Mouse (Mus musculus): ENCODE measurements around the gene Ttc25.
"Not testable (repeated sequence)": the region's sequence is repeated elsewhere in the genome, so short reads cannot be mapped to it uniquely, and the experiment has no call there.

Ttc25 gene

GRCm38 (mm10) chr11:100528375-100529165 lies 16.8 kb upstream of the Ttc25 start:
- no peak for DNase-seq (ENCODE audit: low read depth, low spot score)

- DNase-seq (ENCODE audit: low read depth, low spot score), result no peak
Measured at GRCm38 (mm10) chr11:100533871-100534270, 11.5 kb upstream of the Ttc25 start.

GRCm38 (mm10) chr11:100534411-100534810 lies 11.0 kb upstream of the Ttc25 start:
- not testable (repeated sequence) for DNase-seq (ENCODE audit: low read depth, low spot score)

- DNase-seq (ENCODE audit: low read depth, low spot score), result not testable (repeated sequence)
Measured at GRCm38 (mm10) chr11:100534821-100535220, 10.6 kb upstream of the Ttc25 start.

GRCm38 (mm10) chr11:100535996-100536395 lies 9.4 kb upstream of the Ttc25 start:
- no peak for DNase-seq (ENCODE audit: low read depth, low spot score)

GRCm38 (mm10) chr11:100536466-100536865 lies 8.9 kb upstream of the Ttc25 start:
- no peak for DNase-seq (ENCODE audit: low read depth, low spot score)

GRCm38 (mm10) chr11:100540966-100541365 lies 4.4 kb upstream of the Ttc25 start:
- no peak for DNase-seq (ENCODE audit: low read depth, low spot score)

- no peak for DNase-seq (ENCODE audit: low read depth, low spot score)
Measured at GRCm38 (mm10) chr11:100541577-100541976, 3.8 kb upstream of the Ttc25 start.

- no peak for DNase-seq (ENCODE audit: low read depth, low spot score)
Measured at GRCm38 (mm10) chr11:100545746-100546085, 309 bp downstream of the Ttc25 start.

- DNase-seq (ENCODE audit: low read depth, low spot score), result no peak
Measured at GRCm38 (mm10) chr11:100546955-100547354, 1.5 kb downstream of the Ttc25 start.

GRCm38 (mm10) chr11:100548141-100548540 lies 2.7 kb downstream of the Ttc25 start:
- no peak for DNase-seq (ENCODE audit: low read depth, low spot score)

GRCm38 (mm10) chr11:100549466-100549865 lies 4.1 kb downstream of the Ttc25 start:
- no peak for DNase-seq (ENCODE audit: low read depth, low spot score)

GRCm38 (mm10) chr11:100550101-100550500 lies 4.7 kb downstream of the Ttc25 start:
- DNase-seq (ENCODE audit: low read depth, low spot score), result no peak

- DNase-seq (ENCODE audit: low read depth, low spot score), result no peak
Measured at GRCm38 (mm10) chr11:100552842-100553241, 7.4 kb downstream of the Ttc25 start.

- no peak for DNase-seq (ENCODE audit: low read depth, low spot score)
Measured at GRCm38 (mm10) chr11:100555583-100555982, 10.2 kb downstream of the Ttc25 start.

GRCm38 (mm10) chr11:100557563-100557962 lies 12.2 kb downstream of the Ttc25 start:
- DNase-seq (ENCODE audit: low read depth, low spot score), result no peak

- no peak for DNase-seq (ENCODE audit: low read depth, low spot score)
Measured at GRCm38 (mm10) chr11:100559476-100559875, 14.1 kb downstream of the Ttc25 start.

- DNase-seq (ENCODE audit: low read depth, low spot score), result no peak
Measured at GRCm38 (mm10) chr11:100561748-100562147, 16.3 kb downstream of the Ttc25 start.

- no peak for DNase-seq (ENCODE audit: low read depth, low spot score)
Measured at GRCm38 (mm10) chr11:100564297-100564696, 18.9 kb downstream of the Ttc25 start.

- DNase-seq (ENCODE audit: low read depth, low spot score), result no peak
Measured at GRCm38 (mm10) chr11:100564703-100565102, 19.3 kb downstream of the Ttc25 start.

GRCm38 (mm10) chr11:100567229-100567628 lies 21.8 kb downstream of the Ttc25 start:
- no peak for DNase-seq (ENCODE audit: low read depth, low spot score)

- DNase-seq (ENCODE audit: low read depth, low spot score), result no peak
Measured at GRCm38 (mm10) chr11:100567815-100568245, 22.4 kb downstream of the Ttc25 start.

- no peak for DNase-seq (ENCODE audit: low read depth, low spot score)
Measured at GRCm38 (mm10) chr11:100568692-100569091, 23.3 kb downstream of the Ttc25 start.

- DNase-seq (ENCODE audit: low read depth, low spot score), result no peak
Measured at GRCm38 (mm10) chr11:100569789-100570188, 24.4 kb downstream of the Ttc25 start.

All from retina, adult 2 months (tissue).